Mouse (Mus musculus) G1E (cell line): ENCODE data around the gene F830045P16Rik. TPM values are rescaled to one million over a fixed set of nuclear protein-coding genes. Genes with fewer than 3 reads are reported as not detected.
"Not testable (repeated sequence)": the region's sequence is repeated elsewhere in the genome, so short reads cannot be mapped to it uniquely, and the experiment has no call there.

Experiments used
- ATAC-seq: 2 replicates; pipeline ENCODE4 v1.8.0; 2016; ENCODE audit warnings: mild to moderate bottlenecking; ENCODE audit not compliant: insufficient number of reproducible peaks, poor library complexity, low FRiP score, severe bottlenecking; ENCODE audit errors: extremely low read depth
- DNase-seq: peaks from one replicate; pipeline ENCODE4 v3.0.0; 2012; ENCODE audit warnings: low spot score
- H3K27me3 ChIP-seq: 2 replicates; pipeline ENCODE4 v1.6.1; 2012; ENCODE audit warnings: mild to moderate bottlenecking, low read length, inconsistent platforms; ENCODE audit not compliant: insufficient read depth
- H3K36me3 ChIP-seq: replicated peaks from 2 replicates; pipeline ENCODE3; 2012; ENCODE audit warnings: mild to moderate bottlenecking, inconsistent platforms
- H3K4me1 ChIP-seq: 2 replicates; pipeline ENCODE4 v1.6.1; 2012; ENCODE audit warnings: low read depth, low read length, inconsistent platforms, mixed read lengths; ENCODE audit not compliant: insufficient read depth
- H3K4me3 ChIP-seq: 2 replicates; pipeline ENCODE4 v1.5.1; 2012; ENCODE audit warnings: low read depth, mild to moderate bottlenecking, inconsistent platforms, low read length, moderate library complexity, mixed read lengths
- H3K9me3 ChIP-seq: replicated peaks from 2 replicates; pipeline ENCODE4 v1.6.1; 2012; ENCODE audit warnings: inconsistent platforms
- CTCF ChIP-seq: IDR thresholded peaks from 2 replicates; pipeline ENCODE4 v1.5.1; 2012; ENCODE audit warnings: low read depth, low read length, inconsistent platforms, mixed read lengths
- GATA1 ChIP-seq: IDR thresholded peaks from 2 replicates; pipeline ENCODE4 v1.6.1; 2012; ENCODE audit warnings: borderline replicate concordance, low read length, inconsistent platforms, mixed read lengths
- GATA2 ChIP-seq: IDR thresholded peaks from 2 replicates; pipeline ENCODE4 v1.6.1; 2012; ENCODE audit warnings: low read depth, low read length, inconsistent platforms, borderline replicate concordance
- POLR2AphosphoS5 ChIP-seq: IDR thresholded peaks from 2 replicates; pipeline ENCODE4 v1.6.1; 2012; ENCODE audit warnings: low read depth, low read length, inconsistent platforms; ENCODE audit not compliant: insufficient replicate concordance
- TAL1 ChIP-seq: conservative IDR thresholded peaks from 2 replicates; pipeline ENCODE4 v1.6.1; 2012; ENCODE audit warnings: low read depth, low read length, inconsistent platforms, mixed read lengths
- polyA plus RNA-seq: library from polyadenylated mRNA; stranded (reverse); fragments of >175 nt; gene quantifications from 2 replicates; pipeline ENCODE4 v1.2.3, GENCODE M21; 2012
- total RNA-seq, 2 experiments: library from RNA; stranded (forward) in 1 of 2; stranded (reverse) in 1 of 2; fragments of 200-1000 nt in 1 of 2; fragments of >200 nt in 1 of 2; fragmentation: Nextera tagmentation in 1 of 2; gene quantifications; 2 replicates each; pipeline ENCODE4 v1.2.3; 2014 to 2017

Gene F830045P16Rik
- total and polyA plus RNA-seq, 3 experiments: not detected

GRCm38 (mm10) chr2:129513546-129514400, 22.6 kb downstream of the F830045P16Rik start:
- no peaks in the 10 kb centered on the region for H3K9me3 ChIP-seq
- H3K4me1 ChIP-seq: no peaks in the 10 kb centered on the region
- TF ChIP-seq GATA2 (no peak), TAL1 (no peak), GATA1 (no peak), CTCF (no peak)
- H3K36me3 ChIP-seq: no peaks in the 10 kb centered on the region
- DNase-seq (no peak), ATAC-seq (no peak)
- peaks cover 14% of the 10 kb centered on the region for H3K27me3 ChIP-seq
- no peak overlapping the region for H3K4me3 ChIP-seq

DNA sequence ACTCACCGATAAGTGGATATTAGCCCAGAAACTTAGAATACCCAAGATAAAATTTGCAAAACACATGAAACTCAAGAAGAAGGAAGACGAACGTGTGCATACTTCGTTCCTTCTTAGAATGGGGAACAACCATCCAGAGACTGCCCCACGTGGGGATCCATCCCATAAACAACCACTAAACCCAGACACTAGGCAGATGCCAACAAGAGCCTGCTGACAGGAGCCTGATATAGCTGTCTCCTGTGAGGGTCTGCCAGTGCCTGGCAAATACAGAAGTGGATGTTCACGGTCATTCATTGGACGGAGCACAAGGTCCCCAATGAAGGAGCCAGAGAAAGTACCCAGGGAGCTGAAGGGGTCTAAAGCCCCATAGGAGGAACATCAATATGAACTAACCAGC, 24.3 kb downstream of the F830045P16Rik start:
- not testable (repeated sequence) for H3K9me3 ChIP-seq, DNase-seq, H3K4me3 ChIP-seq, H3K36me3 ChIP-seq, H3K4me1 ChIP-seq, ATAC-seq
- peaks cover 14% of the 10 kb centered on the region for H3K27me3 ChIP-seq

DNA sequence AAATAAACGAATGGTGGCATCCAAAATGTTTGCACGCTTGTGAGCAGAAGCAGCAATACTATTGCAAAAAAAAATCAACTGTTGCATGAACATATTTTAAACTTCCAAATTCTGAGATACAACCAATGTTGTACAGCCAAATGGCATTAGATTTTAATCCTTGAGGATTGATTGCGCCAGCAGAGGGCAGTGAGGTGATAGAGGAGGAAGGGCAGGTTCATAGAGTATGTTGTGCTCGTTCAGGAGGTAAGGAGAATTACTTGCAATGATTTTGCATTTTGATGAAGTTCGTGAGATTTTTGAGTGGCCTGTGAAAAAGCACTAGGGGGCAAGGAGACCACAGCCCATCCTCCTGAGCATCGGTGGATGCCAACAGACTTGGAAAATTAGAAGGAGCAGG, 33.8 kb downstream of the F830045P16Rik start:
- TF ChIP-seq CTCF: no peak
- TF ChIP-seq TAL1: no peak
- no peak for TF ChIP-seq GATA2
- TF ChIP-seq GATA1: no peak
- no peak for TF ChIP-seq POLR2AphosphoS5
- Histone ChIP-seq H3K27me3 (peaks cover 8% of the 10 kb centered on the region), H3K4me1 (peaks cover 10% of the 10 kb centered on the region), H3K4me3 (no peak overlapping the region), H3K9me3 (no peaks in the 10 kb centered on the region), H3K36me3 (no peaks in the 10 kb centered on the region)
- DNase-seq (no peak), ATAC-seq (no peak)

DNA sequence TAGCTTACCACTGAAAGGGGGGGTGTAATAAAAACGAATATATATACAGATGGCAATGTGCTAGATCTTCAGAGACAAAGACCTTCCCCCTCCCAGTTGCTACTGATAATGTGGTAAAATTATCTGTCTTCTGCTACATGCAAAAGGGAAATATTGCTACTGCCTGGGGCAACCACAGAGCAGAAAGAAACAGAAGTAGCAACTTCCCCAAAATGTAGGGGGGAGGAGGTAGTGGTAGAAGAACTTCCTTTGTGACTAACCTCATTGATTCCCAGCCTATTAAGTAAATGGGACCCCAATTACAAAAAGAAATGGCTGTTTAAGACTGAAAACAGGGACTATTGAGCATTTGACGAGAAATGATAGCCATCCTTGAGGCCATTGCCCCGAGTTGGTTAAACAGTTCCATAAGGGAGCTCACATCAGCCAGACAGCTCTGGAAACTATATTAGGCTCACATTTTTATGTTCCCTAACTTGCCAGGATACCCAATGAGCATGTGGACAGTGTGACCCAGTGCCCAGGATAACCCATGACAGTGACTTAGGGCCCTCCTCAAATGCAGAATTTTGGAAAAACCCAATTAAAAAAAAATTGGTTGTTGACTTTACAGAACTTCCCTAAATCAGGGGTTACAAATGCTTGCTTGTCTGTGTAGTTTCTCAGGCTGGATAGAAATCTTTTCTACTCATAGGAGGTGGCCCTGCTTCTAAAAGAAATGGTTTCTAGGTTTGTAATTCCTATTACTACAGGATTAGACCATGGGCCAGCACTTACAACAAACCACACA, 46.7 kb downstream of the F830045P16Rik start:
- Histone ChIP-seq H3K4me3 (no peak overlapping the region; the same call in 1 of the 2 replicates), H3K4me1 (peaks cover 26% of the 10 kb centered on the region), H3K36me3 (no peaks in the 10 kb centered on the region), H3K27me3 (peaks cover 10% of the 10 kb centered on the region), H3K9me3 (no peaks in the 10 kb centered on the region)
- peak; percentile 87 for ATAC-seq
- no peak for TF ChIP-seq GATA1
- no peak for TF ChIP-seq GATA2
- DNase-seq: peak; percentile 49

- DNase-seq (no peak), ATAC-seq (no peak)
- Histone ChIP-seq H3K4me1 (no peaks in the 10 kb centered on the region), H3K9me3 (no peaks in the 10 kb centered on the region), H3K4me3 (no peak overlapping the region), H3K27me3 (peaks cover 21% of the 10 kb centered on the region), H3K36me3 (no peaks in the 10 kb centered on the region)
- TF ChIP-seq CTCF (no peak), POLR2AphosphoS5 (no peak), GATA1 (no peak), GATA2 (no peak), TAL1 (no peak)
Measured at GRCm38 (mm10) chr2:129483150-129483549, 53.3 kb downstream of the F830045P16Rik start.

DNA sequence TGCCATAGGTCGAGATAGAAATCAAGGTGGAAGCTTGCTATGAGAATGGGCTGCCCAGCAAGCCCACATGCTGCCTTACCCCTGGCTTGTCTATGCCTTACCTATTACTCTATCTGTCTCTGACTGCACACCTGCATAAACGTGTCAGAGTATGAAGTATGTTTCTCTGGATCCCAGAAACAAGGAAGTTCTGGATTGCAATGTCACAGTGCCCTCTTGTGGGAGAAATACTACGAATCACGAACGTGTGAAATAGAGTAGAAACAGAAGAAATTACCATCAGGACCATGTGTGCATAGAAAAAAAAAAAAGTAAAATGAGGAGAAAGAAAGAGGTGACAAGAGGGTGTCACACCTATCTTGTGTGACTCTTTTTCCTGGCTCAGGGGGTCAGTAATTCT, 64.5 kb downstream of the F830045P16Rik start:
- Histone ChIP-seq H3K36me3 (no peaks in the 10 kb centered on the region), H3K9me3 (no peaks in the 10 kb centered on the region), H3K4me1 (peaks cover 6% of the 10 kb centered on the region), H3K27me3 (peaks cover 9% of the 10 kb centered on the region), H3K4me3 (no peak overlapping the region)
- ATAC-seq (no peak), DNase-seq (peak; percentile 11)
- no peak for TF ChIP-seq TAL1
- TF ChIP-seq CTCF: no peak
- TF ChIP-seq GATA2: no peak
- no peak for TF ChIP-seq POLR2AphosphoS5
- no peak for TF ChIP-seq GATA1

- Histone ChIP-seq H3K36me3 (no peaks in the 10 kb centered on the region), H3K4me3 (no peak overlapping the region), H3K9me3 (no peaks in the 10 kb centered on the region), H3K4me1 (peaks cover 6% of the 10 kb centered on the region), H3K27me3 (peaks cover 9% of the 10 kb centered on the region)
- ATAC-seq: no peak
- no peak for DNase-seq
- TF ChIP-seq GATA2 (no peak), GATA1 (no peak), TAL1 (no peak), POLR2AphosphoS5 (no peak), CTCF (no peak)
Measured at GRCm38 (mm10) chr2:129470839-129471238, 65.6 kb downstream of the F830045P16Rik start.

- not testable (repeated sequence) for H3K9me3 ChIP-seq, H3K4me3 ChIP-seq, DNase-seq, H3K4me1 ChIP-seq, H3K36me3 ChIP-seq, ATAC-seq, H3K27me3 ChIP-seq
Measured at GRCm38 (mm10) chr2:129438772-129439171, 97.6 kb downstream of the F830045P16Rik start.
